Mouse (Mus musculus): ENCODE data around the gene Tmem52.

DNA sequence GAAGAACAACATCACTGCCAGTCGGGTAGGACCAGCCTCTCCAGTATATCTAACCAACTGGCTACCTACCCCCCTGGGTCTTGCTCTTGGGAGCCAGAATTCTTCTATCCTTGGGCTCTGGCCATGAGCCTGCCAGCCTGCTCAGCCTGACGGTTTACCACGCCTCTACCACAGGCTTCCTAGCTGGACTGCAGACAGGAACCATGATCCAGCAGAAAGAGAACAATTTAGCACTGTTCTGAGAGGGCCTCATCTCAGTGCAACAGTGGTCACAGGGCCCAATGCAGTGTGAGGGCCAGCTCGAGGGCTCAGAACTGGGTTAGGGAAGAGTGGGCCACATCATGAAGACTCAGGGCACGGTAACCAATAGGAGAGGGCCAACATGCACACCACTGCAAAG, 44.9 kb upstream of the Tmem52 start:
- no peak for TF ChIP-seq MAX (IDR thresholded peaks at IDR 0.05; ENCODE audit: low read depth)
- TF ChIP-seq POLR2A (IDR thresholded peaks at IDR 0.05; ENCODE audit: insufficient read length, low read depth), result no peak
- TF ChIP-seq MYOD1 (IDR thresholded peaks at IDR 0.05; ENCODE audit: control insufficient read depth in 1 of 3, insufficient read length in 2 of 3, low read depth in 2 of 3), result no peak
- TF ChIP-seq CEBPB (IDR thresholded peaks at IDR 0.05; ENCODE audit: insufficient read depth, poor library complexity, severe bottlenecking), result no peak
- no peak for TF ChIP-seq POLR2AphosphoS2 (IDR thresholded peaks at IDR 0.05; ENCODE audit: insufficient read length, low read depth)
- no peak for TF ChIP-seq USF1 (IDR thresholded peaks at IDR 0.05; ENCODE audit: low read depth)
- TF ChIP-seq MYOG (IDR thresholded peaks at IDR 0.05; ENCODE audit: control insufficient read depth in 1 of 3, insufficient read depth in 1 of 3, insufficient read length in 2 of 3, low read depth in 2 of 3), result no peak
- no peak for TF ChIP-seq TCF12 (IDR thresholded peaks at IDR 0.05; ENCODE audit: insufficient read depth, poor library complexity, severe bottlenecking)
- TF ChIP-seq TCF3 (IDR thresholded peaks at IDR 0.05; ENCODE audit: insufficient read length, low read depth), result no peak
- no peak for TF ChIP-seq E2F4 (IDR thresholded peaks at IDR 0.05; ENCODE audit: insufficient read depth)
- TF ChIP-seq REST (IDR thresholded peaks at IDR 0.05; ENCODE audit: insufficient read depth, insufficient read length), result no peak
